Mouse (Mus musculus) stomach, postnatal 0 days (tissue): ENCODE measurements around the gene Ctcf. TPM values are rescaled to one million over a fixed set of nuclear protein-coding genes. Genes with fewer than 3 reads are reported as not detected.

Experiments
- ATAC-seq: fragments of 200-750 bp; cut with Nextera tagmentation; 2 replicates; pipeline ENCODE4 v1.8.0; 2017; ENCODE audit not compliant: low FRiP score, low TSS enrichment
- DNase-seq: peaks from one replicate; pipeline ENCODE4 v3.0.0-alpha.2; 2016; ENCODE audit warnings: low spot score
- H3K27ac ChIP-seq: fragments of 300-500 bp; sonication (generic); replicated peaks from 2 replicates; pipeline ENCODE4 v1.5.1; 2014; ENCODE audit warnings: mild to moderate bottlenecking, control low read depth
- H3K27me3 ChIP-seq: fragments of 300-500 bp; sonication (generic); 2 replicates; pipeline ENCODE4 v1.6.1; 2014; ENCODE audit warnings: low read length; ENCODE audit not compliant: control insufficient read depth, insufficient read depth
- H3K36me3 ChIP-seq: fragments of 300-500 bp; sonication (generic); 2 replicates; pipeline ENCODE4 v1.6.1; 2014; ENCODE audit warnings: low read length, mixed read lengths; ENCODE audit not compliant: control insufficient read depth, insufficient read depth
- H3K4me1 ChIP-seq: fragments of 300-500 bp; sonication (generic); replicated peaks from 2 replicates; pipeline ENCODE4 v1.6.1; 2014; ENCODE audit warnings: antibody characterized with exemption; ENCODE audit not compliant: control insufficient read depth, insufficient read depth
- H3K4me2 ChIP-seq: fragments of 300-500 bp; sonication (generic); replicated peaks from 2 replicates; pipeline ENCODE4 v1.6.1; 2014; ENCODE audit warnings: low read depth, mild to moderate bottlenecking, control low read depth, moderate library complexity
- H3K4me3 ChIP-seq: fragments of 300-500 bp; sonication (generic); 2 replicates; pipeline ENCODE4 v1.5.1; 2014; ENCODE audit warnings: low read depth, low read length, control low read depth
- H3K9ac ChIP-seq: fragments of 300-500 bp; sonication (generic); 2 replicates; pipeline ENCODE4 v1.6.1; 2014; ENCODE audit warnings: mild to moderate bottlenecking, low read length, control low read depth, mixed read lengths
- H3K9me3 ChIP-seq: fragments of 300-500 bp; sonication (generic); 2 replicates; pipeline ENCODE4 v1.6.1; 2016; ENCODE audit warnings: low read length; ENCODE audit not compliant: control insufficient read depth
- CTCF ChIP-seq: IDR thresholded peaks from 2 replicates; pipeline ENCODE4 v1.5.1; 2016; ENCODE audit warnings: antibody characterized with exemption, low read depth, mild to moderate bottlenecking, moderate library complexity
- EP300 ChIP-seq: optimal IDR thresholded peaks from 2 replicates; pipeline ENCODE3; 2016; ENCODE audit warnings: antibody characterized with exemption
- WGBS: fragments of 180-500 bp; shearing (Covaris S2); extraction: QIAGEN DNeasy Blood & Tissue Kit; methylation state at CpG from one replicate; pipeline ENCODE4 v1.1.7; 2014; 5-methylcytosine and 5-hydroxymethylcytosine counted together
- polyA plus RNA-seq: library from polyadenylated mRNA; unstranded; fragments of >200 nt; fragmentation: Nextera tagmentation; extraction: Ambion mirVana; gene quantifications from 2 replicates; pipeline ENCODE4 v1.2.1, GENCODE M21; 2015

The Ctcf gene
- polyA plus RNA-seq, 1 experiment from 2014 or later = 56.6 TPM

DNA sequence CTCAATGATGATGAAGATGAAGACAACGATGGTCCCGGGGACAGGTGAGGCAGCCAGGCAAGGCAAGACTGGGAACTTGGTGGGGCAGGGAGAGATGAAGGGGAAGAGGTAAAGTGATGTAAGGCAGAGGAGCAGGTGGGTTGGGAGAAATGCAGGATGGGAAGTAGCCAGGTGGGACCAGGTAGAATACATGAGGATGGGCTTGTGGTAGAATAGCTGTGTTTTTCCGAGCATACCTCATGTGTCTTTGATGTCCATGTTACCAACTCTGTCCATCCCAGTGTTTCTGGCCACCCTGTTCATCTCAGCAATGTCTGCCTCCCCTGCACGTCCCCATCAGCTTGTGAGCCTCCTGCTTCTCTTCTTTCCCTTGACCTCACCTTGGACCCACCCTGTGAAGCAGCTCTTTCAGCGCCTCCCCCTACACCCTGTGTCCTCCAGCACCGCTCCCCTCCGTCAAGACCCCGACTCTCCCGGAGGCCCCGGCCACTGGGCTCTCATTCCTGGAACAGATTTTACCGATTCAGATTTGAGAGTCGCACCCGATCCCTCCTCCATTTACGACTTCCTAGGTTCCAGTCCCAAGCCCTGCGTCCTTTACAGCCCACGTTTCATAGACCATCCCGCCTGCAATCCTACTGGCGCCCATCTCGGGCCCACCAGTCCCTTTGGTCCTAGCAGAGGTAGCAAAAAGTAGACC is 17.3 kb upstream of the Ctcf start:
- Histone ChIP-seq H3K27ac (no peak overlapping the region), H3K9ac (no peak overlapping the region), H3K27me3 (no peaks in the 10 kb centered on the region), H3K36me3 (peaks cover 23% of the 10 kb centered on the region), H3K9me3 (no peaks in the 10 kb centered on the region), H3K4me1 (0 out of 2 replicates have a peak, but pooled peaks cover 3% of the 10 kb centered on the region), H3K4me3 (no peak overlapping the region), H3K4me2 (no peak overlapping the region)
- ATAC-seq = no peak
- 95% methylated on average over 19 of the region's 19 CpGs for WGBS
- TF ChIP-seq EP300 = no peak
- DNase-seq = no peak

DNA sequence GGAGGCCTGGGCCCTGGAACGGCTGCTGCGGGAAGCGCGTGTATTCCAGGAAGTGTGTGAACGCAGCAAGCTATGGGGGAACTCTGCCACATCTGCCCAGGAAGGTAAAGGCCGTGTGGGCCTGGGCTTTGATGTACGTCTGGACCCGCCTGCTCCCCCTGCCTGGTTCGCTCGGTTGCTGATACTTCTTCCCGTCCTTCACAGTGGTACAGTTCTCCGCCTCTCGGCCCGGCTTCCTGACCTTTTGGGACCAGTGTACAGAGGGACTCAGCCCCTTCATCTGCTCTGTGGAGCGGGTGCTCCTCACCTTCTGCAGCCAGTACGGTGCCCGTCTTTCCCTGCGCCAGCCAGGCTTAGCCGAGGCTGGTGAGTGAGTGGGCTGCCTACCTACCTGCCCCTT is 16.2 kb upstream of the Ctcf start:
- TF ChIP-seq CTCF = no peak
- TF ChIP-seq EP300 = no peak
- no peak overlapping the region for H3K4me3 ChIP-seq
- no peak overlapping the region for H3K4me2 ChIP-seq
- no peak overlapping the region for H3K27ac ChIP-seq
- H3K36me3 ChIP-seq = peaks cover 23% of the 10 kb centered on the region
- H3K27me3 ChIP-seq = no peaks in the 10 kb centered on the region
- H3K9me3 ChIP-seq = no peaks in the 10 kb centered on the region
- 88% methylated on average over 19 of the region's 19 CpGs for WGBS
- no peak for DNase-seq
- H3K4me1 ChIP-seq = no peaks in the 10 kb centered on the region
- no peak overlapping the region for H3K9ac ChIP-seq
- ATAC-seq = no peak

DNA sequence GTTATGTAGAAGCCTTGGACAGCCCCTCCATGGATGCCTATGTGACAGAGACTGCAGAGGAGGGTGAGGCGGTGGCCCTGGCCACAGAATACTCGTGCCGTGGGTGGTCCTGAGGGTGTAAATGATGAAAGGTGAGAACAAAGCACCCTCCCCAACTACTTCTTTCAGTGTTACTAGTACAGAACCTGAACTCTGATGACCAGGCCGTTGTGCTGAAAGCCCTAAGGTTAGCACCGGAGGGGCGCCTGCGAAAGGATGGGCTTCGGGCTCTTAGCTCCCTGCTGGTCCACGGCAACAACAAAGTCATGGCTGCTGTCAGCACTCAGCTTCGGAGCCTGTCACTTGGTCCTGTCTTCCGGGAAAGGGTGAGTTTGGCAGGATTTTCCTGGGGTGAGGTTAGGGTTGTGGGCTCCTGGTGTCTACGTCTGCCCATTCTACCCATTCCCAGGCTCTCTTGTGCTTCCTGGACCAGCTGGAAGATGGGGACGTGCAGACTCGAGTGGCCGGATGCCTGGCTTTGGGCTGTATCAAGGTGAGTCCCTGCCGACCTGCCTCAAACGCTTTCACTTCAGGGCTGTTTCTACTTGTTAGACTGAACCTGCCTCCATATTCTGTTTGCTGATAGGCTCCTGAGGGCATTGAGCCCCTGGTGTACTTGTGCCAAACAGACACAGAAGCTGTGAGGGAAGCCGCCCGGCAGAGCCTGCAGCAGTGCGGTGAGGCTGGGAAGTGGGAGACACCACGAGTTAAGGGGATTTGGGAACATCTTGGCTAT is 15.2 kb upstream of the Ctcf start:
- no peaks in the 10 kb centered on the region for H3K9me3 ChIP-seq
- no peak overlapping the region for H3K4me3 ChIP-seq
- H3K4me2 ChIP-seq = no peak overlapping the region
- TF ChIP-seq CTCF = no peak
- TF ChIP-seq EP300 = no peak
- WGBS = 88% methylated on average over 21 of the region's 21 CpGs
- no peaks in the 10 kb centered on the region for H3K4me1 ChIP-seq
- H3K27ac ChIP-seq = no peak overlapping the region
- no peak for ATAC-seq
- H3K27me3 ChIP-seq = no peaks in the 10 kb centered on the region
- no peak overlapping the region for H3K9ac ChIP-seq
- H3K36me3 ChIP-seq = peaks cover 20% of the 10 kb centered on the region
- DNase-seq = no peak

DNA sequence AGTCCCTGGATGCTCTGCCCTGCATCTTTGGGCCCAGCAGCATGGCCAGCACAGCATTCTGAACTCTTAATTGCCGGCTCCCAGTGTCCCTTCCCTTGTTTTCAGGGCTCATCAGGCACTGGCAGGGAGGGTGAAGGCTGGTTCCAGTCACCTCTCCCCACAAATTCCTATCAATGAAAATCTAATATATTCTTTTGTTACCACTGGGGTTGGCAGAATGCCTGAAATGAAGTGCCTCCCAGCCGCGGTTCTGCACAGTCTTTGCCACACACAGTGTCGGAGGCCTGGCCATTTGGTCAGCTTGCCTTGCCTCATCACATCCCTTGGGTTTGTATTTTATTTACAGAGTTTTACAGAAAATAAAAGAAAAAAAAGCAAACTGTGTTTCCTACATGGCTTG is 14.5 kb upstream of the Ctcf start:
- DNase-seq (no peak), ATAC-seq (no peak)
- Histone ChIP-seq H3K9ac (no peak overlapping the region), H3K9me3 (no peaks in the 10 kb centered on the region), H3K4me2 (no peak overlapping the region), H3K4me3 (no peak overlapping the region), H3K4me1 (no peaks in the 10 kb centered on the region), H3K27ac (no peak overlapping the region), H3K27me3 (no peaks in the 10 kb centered on the region), H3K36me3 (peaks cover 18% of the 10 kb centered on the region)
- no peak for TF ChIP-seq CTCF
- no peak for TF ChIP-seq EP300
- WGBS = 57% methylated on average over 4 of the region's 4 CpGs

DNA sequence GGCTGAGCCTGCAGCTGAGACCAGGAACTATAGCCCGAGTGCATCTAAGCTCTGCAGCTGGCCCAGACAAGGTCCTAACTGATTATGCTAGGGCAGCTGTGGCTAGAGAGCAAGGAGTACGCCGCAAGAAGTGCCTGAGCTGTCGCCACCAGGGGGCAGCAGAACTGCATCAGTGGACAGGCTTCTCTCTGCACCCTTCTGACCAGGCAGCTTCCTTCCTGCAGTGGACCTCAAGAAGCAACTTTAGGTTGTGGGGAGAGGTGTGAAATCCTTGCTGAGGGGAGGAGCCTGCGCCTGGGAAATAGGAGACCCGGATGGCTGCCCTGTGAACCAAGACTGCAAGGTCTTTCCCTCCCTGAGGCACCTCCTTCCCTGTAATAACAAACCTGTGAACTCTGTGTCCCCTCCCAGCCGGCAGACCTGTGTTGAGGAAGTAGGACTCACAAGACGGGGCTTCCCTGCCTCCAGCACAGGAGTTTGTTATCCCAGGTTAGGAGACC is 13.9 kb upstream of the Ctcf start:
- Histone ChIP-seq H3K27ac (peak overlapping the region; percentile 61; the same call in 1 of the 2 replicates), H3K4me1 (no peaks in the 10 kb centered on the region), H3K9ac (no peak overlapping the region), H3K4me3 (no peak overlapping the region), H3K36me3 (peaks cover 13% of the 10 kb centered on the region), H3K9me3 (no peaks in the 10 kb centered on the region), H3K4me2 (no peak overlapping the region), H3K27me3 (no peaks in the 10 kb centered on the region)
- TF ChIP-seq CTCF = peak; percentile 99
- no peak for TF ChIP-seq EP300
- DNase-seq (peak; percentile 96), ATAC-seq (peak; percentile 93)
- WGBS = 3% methylated on average over 8 of the region's 8 CpGs

DNA sequence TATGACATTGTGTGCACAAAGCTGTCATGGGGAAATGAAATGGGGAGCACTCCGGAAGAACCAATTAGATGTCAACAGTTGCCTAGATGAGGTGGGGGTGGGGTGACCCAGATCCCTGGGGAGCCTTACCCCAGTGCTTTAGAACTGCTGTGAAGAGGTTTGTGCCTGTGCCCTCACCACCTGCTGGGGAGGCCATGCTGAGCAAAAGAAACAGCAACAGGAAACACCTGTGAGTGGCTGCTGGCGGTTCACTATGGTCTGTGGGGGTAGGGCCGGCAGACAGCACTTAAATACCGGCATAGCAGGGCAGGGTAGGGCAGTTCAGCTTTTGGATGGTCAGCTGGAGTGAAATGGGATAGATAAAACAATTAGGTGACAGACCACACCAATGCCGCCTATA is 13.2 kb upstream of the Ctcf start:
- TF ChIP-seq EP300 = no peak
- no peak for TF ChIP-seq CTCF
- Histone ChIP-seq H3K27me3 (no peaks in the 10 kb centered on the region), H3K4me3 (no peak overlapping the region), H3K4me1 (no peaks in the 10 kb centered on the region), H3K9ac (no peak overlapping the region), H3K9me3 (no peaks in the 10 kb centered on the region), H3K36me3 (peaks cover 13% of the 10 kb centered on the region), H3K27ac (peak overlapping the region; percentile 61; the same call in 1 of the 2 replicates), H3K4me2 (no peak overlapping the region)
- ATAC-seq = no peak
- peak; percentile 20 for DNase-seq
- 35% methylated on average over 5 of the region's 5 CpGs for WGBS
